ENCODE assay signal across 10 mouse cellular contexts in the genomic region with DNA sequence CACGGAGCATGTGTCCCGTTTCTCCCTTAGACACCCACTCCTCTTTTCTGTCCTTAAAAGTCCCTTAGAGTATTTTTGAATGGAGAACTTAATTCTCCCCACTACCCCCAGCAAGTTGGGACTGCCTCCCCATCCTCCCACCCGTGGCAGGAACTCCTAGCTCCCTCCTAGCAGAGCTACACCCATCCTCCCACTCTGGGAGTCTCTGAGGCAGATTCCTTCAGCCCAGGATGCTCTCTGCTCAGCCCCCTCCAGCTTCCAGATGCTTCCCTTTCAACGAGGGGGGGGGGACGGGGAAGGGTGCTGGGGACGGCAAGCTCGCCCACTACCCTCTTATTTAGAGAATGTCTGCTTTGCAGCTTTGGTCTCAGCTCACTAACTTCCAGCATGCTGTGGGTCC. TPM values are rescaled to one million over a fixed set of nuclear protein-coding genes. Genes with fewer than 3 reads are reported as not detected.
A peak's percentile ranks its signal among the peaks of the same experiment; 100 is the strongest.
DNase-seq lines count a peak whose midpoint lies in the region; ATAC-seq and TF ChIP-seq lines count a peak whose summit lies in the region.
"Had no signal": no experiment of that assay in that cellular context is flagged by ENCODE, and none has a peak within 500 bp of the region (broad histone marks: within the 10 kb centered on the region; RNA-seq: fewer than 3 reads in every experiment).

No protein-coding gene starts in this region.

- no peak for DNase-seq in gastrocnemius, adult 2 months
- no peak for DNase-seq in gastrocnemius, postnatal 10 days
- DNase-seq in lung, postnatal 36 days = no peak
- no peak for DNase-seq in limb, embryonic 10.5 days (ENCODE audit: low spot score)
- DNase-seq in cerebellum, postnatal 4 days (ENCODE audit: low spot score in 2 of 2) = no peak
- DNase-seq in embryo, embryonic 9.5 days (ENCODE audit: extremely low spot score) = no peak
- DNase-seq: cerebellum, adult 8-10 months had no signal

- peak overlapping the region; percentile 64 for H3K4me3 ChIP-seq in gastrocnemius, adult 2 months
- H3K4me3 ChIP-seq in lung, embryonic 15.5 days = peak overlapping the region; percentile 34
- H3K4me3 ChIP-seq in limb, embryonic 10.5 days = peak overlapping the region; percentile 54
- peak overlapping the region; percentile 69 for H3K4me3 ChIP-seq in small intestine, adult 2 months (ENCODE audit: low read depth, low read length)

- no peaks in the 10 kb centered on the region for H3K36me3 ChIP-seq in lung, embryonic 15.5 days
- no peaks in the 10 kb centered on the region for H3K36me3 ChIP-seq in limb, embryonic 10.5 days
- H3K36me3 ChIP-seq in small intestine, adult 2 months (ENCODE audit: control insufficient read depth, insufficient read depth, low read length) = no peaks in the 10 kb centered on the region

- H3K9me3 ChIP-seq in lung, embryonic 15.5 days = no peaks in the 10 kb centered on the region
- no peaks in the 10 kb centered on the region for H3K9me3 ChIP-seq in limb, embryonic 10.5 days (replicated peaks)

- H3K9ac ChIP-seq in lung, embryonic 15.5 days = 0 out of 2 replicates have a peak overlapping the region, but pooled peaks have one; percentile 3
- H3K9ac ChIP-seq: liver, embryonic 14.5 days had no signal

- H3K27ac ChIP-seq in gastrocnemius, adult 2 months = no peak overlapping the region
- no peak overlapping the region for H3K27ac ChIP-seq in lung, embryonic 15.5 days
- H3K27ac ChIP-seq in limb, embryonic 10.5 days = no peak overlapping the region
- no peak overlapping the region for H3K27ac ChIP-seq in small intestine, adult 2 months (ENCODE audit: insufficient read depth, low read depth, low read length)
- H3K27ac ChIP-seq: liver, embryonic 14.5 days had no signal

- H3K4me1 ChIP-seq in lung, embryonic 15.5 days = peaks cover 12% of the 10 kb centered on the region
- peaks cover 14% of the 10 kb centered on the region for H3K4me1 ChIP-seq in limb, embryonic 10.5 days
- peaks cover 17% of the 10 kb centered on the region for H3K4me1 ChIP-seq in small intestine, adult 2 months (ENCODE audit: control insufficient read depth, insufficient read depth, insufficient read length, low read length)

- WGBS in lung, embryonic 15.5 days = 22% methylated on average over 7 of the region's 7 CpGs
- 31% methylated on average over 7 of the region's 7 CpGs for WGBS in limb, embryonic 10.5 days
- WGBS in small intestine, adult 2 months = 37% methylated on average over 7 of the region's 7 CpGs

- intact Hi-C loops in gastrocnemius, adult 2 months (cut with DNase I) = no loop called here

- no peak for TF ChIP-seq POLR2A in small intestine, adult 2 months (IDR thresholded peaks at IDR 0.05; ENCODE audit: low read depth, low read length)

- no peak for ATAC-seq in lung, embryonic 15.5 days (ENCODE audit: borderline replicate concordance, extremely low read depth, low FRiP score, low TSS enrichment)

- H3K4me2 ChIP-seq in lung, embryonic 15.5 days = peak overlapping the region; percentile 70

- H3K27me3 ChIP-seq in lung, embryonic 15.5 days = peaks cover 42% of the 10 kb centered on the region
- peaks cover 41% of the 10 kb centered on the region for H3K27me3 ChIP-seq in limb, embryonic 10.5 days (ENCODE audit: low read depth, poor library complexity, severe bottlenecking)
- 0 out of 2 replicates have a peak, but pooled peaks cover 3% of the 10 kb centered on the region for H3K27me3 ChIP-seq in small intestine, adult 2 months (ENCODE audit: control insufficient read depth, insufficient read depth, low read length)

- TF ChIP-seq CTCF in gastrocnemius, adult 2 months (IDR thresholded peaks at IDR 0.05) = no peak
- TF ChIP-seq CTCF in small intestine, adult 2 months (IDR thresholded peaks at IDR 0.05; ENCODE audit: extremely low read depth, insufficient read length, insufficient replicate concordance, low read depth, low read length) = no peak

RNA-seq across cellular contexts. Expression of a gene that starts 1.1 kb away (rescaled TPM):
- under 1 TPM; 0.10 to 0.56 TPM for total RNA-seq in gastrocnemius, adult 2 months (2021)
- total RNA-seq in gastrocnemius, postnatal 10 days (2021) = under 1 TPM; 0.27 to 0.52 TPM
- polyA plus RNA-seq in lung, embryonic 15.5 days (2015; fragmentation: Nextera tagmentation; extraction: Ambion mirVana) = 10.7 and 11.4 TPM in 2 replicates
- 1.0 and 1.1 TPM in 2 replicates for polyA plus RNA-seq in limb, embryonic 10.5 days (2016; fragmentation: Nextera tagmentation; extraction: Ambion mirVana)
- 65.6 and 74.2 TPM in 2 replicates for polyA plus RNA-seq in small intestine, adult 2 months (2012; rRNA removed)

RNA-seq across cellular contexts. Expression of a gene that starts 27.1 kb away (rescaled TPM):
- 10 to 100 TPM; 39.9 to 48.6 TPM for total RNA-seq in gastrocnemius, adult 2 months (2021)
- 100 to 1,000 TPM in 1 of 2 experiments, 10 to 100 TPM in 1; 89.3 to 110 TPM for total RNA-seq in gastrocnemius, postnatal 10 days (2021)
- polyA plus RNA-seq in lung, embryonic 15.5 days (2015; fragmentation: Nextera tagmentation; extraction: Ambion mirVana) = 53.7 and 56.5 TPM in 2 replicates
- polyA plus RNA-seq in limb, embryonic 10.5 days (2016; fragmentation: Nextera tagmentation; extraction: Ambion mirVana) = 19.4 and 28.1 TPM in 2 replicates
- polyA plus RNA-seq in small intestine, adult 2 months (2012; rRNA removed) = 13.2 and 14.4 TPM in 2 replicates
